Mouse (Mus musculus): ENCODE results near the gene Nyap1.

- TF ChIP-seq POLR2A (IDR thresholded peaks at IDR 0.05; ENCODE audit: insufficient read depth, low read length) = no peak
- no peak for TF ChIP-seq CTCF (IDR thresholded peaks at IDR 0.05; ENCODE audit: low read depth, low read length)
- peak; percentile 73; the same call in 1 of the 2 replicates for TF ChIP-seq EP300 (IDR thresholded peaks at IDR 0.05; ENCODE audit: insufficient read depth, low read depth, low read length)
Measured at GRCm38 (mm10) chr5:137706913-137707633, 34.3 kb downstream of the Nyap1 start.
